Mouse (Mus musculus): ENCODE measurements at regions not wholly inside any gene's neighbourhood (a gene's known extent, or its start where the extent isn't known, plus 50 kb on each side); places are given as distances from the start of the nearest gene placed in this dataset.
A peak's percentile ranks its signal among the peaks of the same experiment; 100 is the strongest.

DNA sequence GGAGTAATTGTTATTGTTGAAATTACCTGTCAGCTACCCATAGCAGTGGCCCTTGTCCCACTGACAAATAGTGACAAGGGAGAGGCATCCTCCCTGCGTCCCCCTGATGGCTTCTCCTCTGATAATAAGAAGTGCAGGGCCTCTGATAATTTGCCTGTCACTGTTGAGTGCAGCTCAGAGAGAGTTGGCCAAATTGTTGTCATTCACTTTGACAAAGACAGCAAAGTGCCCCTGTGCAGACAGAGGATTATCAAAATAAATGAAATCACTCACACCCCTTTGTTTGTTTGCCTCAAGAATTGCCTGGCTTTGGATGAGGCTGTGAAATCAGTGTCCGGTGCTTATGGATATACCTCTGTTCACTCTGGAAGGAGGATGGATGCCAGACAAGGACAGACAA, 266.3 kb downstream of the Meis1 start:
- H3K9me3 ChIP-seq (ENCODE audit: control insufficient read depth, low read length) = no peaks in the 10 kb centered on the region
- H3K4me3 ChIP-seq (ENCODE audit: low read depth, low read length) = no peak overlapping the region
- H3K36me3 ChIP-seq (ENCODE audit: control insufficient read depth, insufficient read depth, low read length) = no peaks in the 10 kb centered on the region
- H3K9ac ChIP-seq (ENCODE audit: low read length) = no peak overlapping the region
- 29% methylated on average over 2 of the region's 2 CpGs for WGBS
- H3K27ac ChIP-seq (ENCODE audit: low read depth, low read length) = peak overlapping the region; percentile 42
- no peak overlapping the region for H3K4me2 ChIP-seq (ENCODE audit: low read depth)
- ATAC-seq (ENCODE audit: insufficient read depth, low FRiP score, low TSS enrichment) (no peak), DNase-seq (ENCODE audit: low spot score) (no peak)
- no peaks in the 10 kb centered on the region for H3K27me3 ChIP-seq (ENCODE audit: control insufficient read depth, insufficient read depth, low read length)
- peaks cover 60% of the 10 kb centered on the region for H3K4me1 ChIP-seq (ENCODE audit: control insufficient read depth, insufficient read depth, low read length)

DNA sequence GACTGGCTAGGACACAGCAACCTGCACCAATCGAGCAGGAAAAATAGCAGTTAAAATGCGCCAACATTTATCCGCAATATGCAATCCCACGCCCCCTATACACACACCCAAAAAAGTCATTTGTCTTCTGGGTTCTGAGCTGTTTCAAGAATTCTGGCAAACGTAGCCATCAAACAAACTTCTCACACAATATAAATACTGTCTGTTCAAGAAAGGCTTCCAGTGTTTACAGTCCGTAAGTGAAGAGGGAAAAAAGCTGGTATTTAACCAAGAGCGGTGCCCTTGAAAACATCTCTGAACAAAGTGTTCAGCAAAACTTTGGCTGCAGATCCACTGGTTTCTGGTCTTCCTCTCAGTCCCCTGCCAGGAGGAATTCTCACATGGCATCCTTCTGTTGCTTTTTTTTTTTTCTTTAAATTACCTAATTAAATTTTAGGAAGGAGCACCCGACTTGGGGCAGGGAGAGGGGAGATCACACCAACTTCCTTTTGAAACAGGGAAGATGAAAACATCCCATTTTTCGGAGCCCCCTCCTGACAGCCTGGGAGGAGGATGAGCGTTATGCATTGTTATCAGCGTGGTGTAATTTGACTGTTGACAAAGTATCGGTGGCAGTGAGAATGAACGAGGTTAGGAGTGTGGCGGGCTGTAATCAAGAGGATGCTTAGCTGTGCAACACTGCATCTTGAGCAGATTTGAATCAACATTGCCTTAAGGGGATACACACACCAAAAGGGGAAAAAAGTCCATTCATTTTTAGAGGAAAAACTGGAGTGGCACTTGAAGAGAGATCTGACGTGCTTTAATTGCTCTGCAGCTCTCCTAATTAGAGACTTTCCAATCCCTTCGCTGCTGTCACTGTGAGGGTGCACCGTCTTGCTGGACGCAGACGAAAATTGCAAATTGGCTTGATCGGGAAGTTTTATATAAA, 267.6 kb downstream of the Meis1 start:
- Histone ChIP-seq H3K36me3 (ENCODE audit: control insufficient read depth, insufficient read depth, low read length) (no peaks in the 10 kb centered on the region), H3K4me2 (ENCODE audit: low read depth) (peak overlapping the region; percentile 33), H3K9me3 (ENCODE audit: control insufficient read depth, low read length) (no peaks in the 10 kb centered on the region), H3K27ac (ENCODE audit: low read depth, low read length) (0 out of 2 replicates have a peak overlapping the region, but pooled peaks have one; percentile 9), H3K27me3 (ENCODE audit: control insufficient read depth, insufficient read depth, low read length) (no peaks in the 10 kb centered on the region), H3K9ac (ENCODE audit: low read length) (peak overlapping the region; percentile 47), H3K4me3 (ENCODE audit: low read depth, low read length) (no peak overlapping the region), H3K4me1 (ENCODE audit: control insufficient read depth, insufficient read depth, low read length) (peaks cover 68% of the 10 kb centered on the region)
- WGBS = 12% methylated on average over 20 of the region's 20 CpGs
- DNase-seq (ENCODE audit: low spot score) = peak; percentile 34
- ATAC-seq (ENCODE audit: insufficient read depth, low FRiP score, low TSS enrichment) = no peak

DNA sequence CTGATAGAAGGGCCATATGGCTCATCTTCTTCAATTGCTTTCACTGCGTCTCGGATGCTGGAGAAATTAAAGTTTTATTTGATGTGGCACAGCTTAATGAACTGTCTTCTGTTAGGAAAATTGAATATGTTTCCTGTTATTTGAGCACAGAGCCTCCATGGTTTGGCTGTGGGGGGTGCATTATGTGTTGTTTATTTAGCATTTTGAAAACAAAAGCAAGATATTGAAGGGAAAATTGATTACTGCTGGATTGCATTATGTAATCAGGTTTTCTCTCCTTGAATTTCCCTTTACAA, 268.8 kb downstream of the Meis1 start:
- H3K9ac ChIP-seq (ENCODE audit: low read length) = peak overlapping the region; percentile 30; the same call in 1 of the 2 replicates
- WGBS = 37% methylated on average over 2 of the region's 2 CpGs
- peak overlapping the region; percentile 29 for H3K4me2 ChIP-seq (ENCODE audit: low read depth)

DNA sequence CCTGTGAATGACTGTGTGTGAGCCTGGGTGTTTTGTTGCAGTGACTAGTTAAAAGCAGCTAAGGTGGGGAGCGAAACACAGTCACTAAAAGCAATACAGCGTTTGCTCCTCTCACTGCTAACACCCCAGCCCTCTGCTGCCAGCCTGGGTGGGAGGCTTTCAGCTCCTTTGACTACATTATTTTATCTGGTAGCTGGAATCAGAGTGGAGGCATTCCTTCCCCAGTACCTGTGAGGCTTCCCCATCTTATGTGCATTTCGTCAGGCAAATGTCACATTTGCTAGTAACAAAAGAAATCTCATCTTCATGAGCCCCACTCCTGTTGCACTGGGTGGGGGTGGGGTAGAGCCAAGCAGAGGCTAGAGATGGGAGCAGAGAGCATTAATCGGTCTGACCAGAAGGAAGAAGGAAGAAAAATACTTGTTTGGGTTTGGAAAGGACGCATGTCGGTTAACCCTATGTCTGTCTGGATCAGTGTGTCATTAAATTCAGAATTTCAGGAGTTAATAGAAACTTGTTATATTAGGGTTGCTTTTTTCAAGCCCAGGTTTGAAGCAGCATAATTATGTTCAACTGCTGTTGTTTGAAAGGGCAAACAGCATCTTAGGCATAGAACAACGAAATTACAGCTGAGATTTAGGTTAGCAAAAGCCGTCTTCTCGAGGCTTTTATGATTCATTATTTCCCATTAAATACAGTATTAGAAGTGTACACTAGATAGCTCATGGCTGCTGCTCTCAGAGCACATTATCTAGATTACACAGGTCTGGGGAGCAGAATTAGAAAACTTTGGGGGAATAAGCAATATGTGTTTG, 269.3 kb downstream of the Meis1 start:
- ATAC-seq (ENCODE audit: insufficient read depth, low FRiP score, low TSS enrichment) (no peak), DNase-seq (ENCODE audit: low spot score) (peak; percentile 46)
- Histone ChIP-seq H3K4me3 (ENCODE audit: low read depth, low read length) (no peak overlapping the region), H3K9me3 (ENCODE audit: control insufficient read depth, low read length) (no peaks in the 10 kb centered on the region), H3K36me3 (ENCODE audit: control insufficient read depth, insufficient read depth, low read length) (no peaks in the 10 kb centered on the region), H3K4me1 (ENCODE audit: control insufficient read depth, insufficient read depth, low read length) (peaks cover 65% of the 10 kb centered on the region), H3K27me3 (ENCODE audit: control insufficient read depth, insufficient read depth, low read length) (no peaks in the 10 kb centered on the region), H3K9ac (ENCODE audit: low read length) (peak overlapping the region; percentile 30; the same call in 1 of the 2 replicates), H3K27ac (ENCODE audit: low read depth, low read length) (peak overlapping the region; percentile 89), H3K4me2 (ENCODE audit: low read depth) (peak overlapping the region; percentile 29)
- WGBS = 17% methylated on average over 9 of the region's 9 CpGs

More for the DNA sequence above, 268.8 kb downstream of the Meis1 start:
- DNase-seq (ENCODE audit: low spot score) = no peak
- no peak for ATAC-seq (ENCODE audit: insufficient read depth, low FRiP score, low TSS enrichment)
- Histone ChIP-seq H3K4me1 (ENCODE audit: control insufficient read depth, insufficient read depth, low read length) (peaks cover 70% of the 10 kb centered on the region), H3K27me3 (ENCODE audit: control insufficient read depth, insufficient read depth, low read length) (no peaks in the 10 kb centered on the region), H3K4me3 (ENCODE audit: low read depth, low read length) (no peak overlapping the region), H3K9me3 (ENCODE audit: control insufficient read depth, low read length) (no peaks in the 10 kb centered on the region), H3K27ac (ENCODE audit: low read depth, low read length) (peak overlapping the region; percentile 89), H3K36me3 (ENCODE audit: control insufficient read depth, insufficient read depth, low read length) (no peaks in the 10 kb centered on the region)

DNA sequence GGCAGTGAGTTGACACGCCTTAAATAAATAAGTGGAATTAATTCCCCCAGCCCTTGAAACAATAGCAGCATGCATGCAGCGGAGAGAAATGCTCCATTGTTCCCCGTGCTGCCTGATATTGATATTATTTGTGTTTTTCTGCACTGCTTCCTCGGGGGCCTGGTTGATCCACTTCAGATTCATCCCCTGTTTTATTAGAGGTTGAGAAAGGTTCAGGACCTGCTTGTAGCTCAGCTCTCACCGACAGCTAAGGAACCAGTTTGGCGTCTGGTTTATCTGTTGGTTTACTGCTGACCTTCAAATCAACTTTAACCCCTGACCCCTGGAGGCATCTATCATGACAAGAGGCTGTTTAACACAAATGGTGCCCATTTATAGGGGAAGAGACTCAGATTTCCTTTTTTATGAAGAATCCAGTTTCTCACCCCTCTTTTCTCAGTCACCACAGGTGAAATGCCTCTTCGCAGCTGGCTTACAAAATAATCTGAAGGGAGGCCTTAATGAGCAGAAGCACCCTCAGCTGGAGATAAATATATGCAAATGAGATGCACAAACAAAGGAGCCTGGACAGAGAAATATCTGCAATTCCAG, 270.8 kb downstream of the Meis1 start:
- Histone ChIP-seq H3K4me2 (ENCODE audit: low read depth) (peak overlapping the region; percentile 29; the same call in 1 of the 2 replicates), H3K9me3 (ENCODE audit: control insufficient read depth, low read length) (no peaks in the 10 kb centered on the region), H3K4me3 (ENCODE audit: low read depth, low read length) (no peak overlapping the region), H3K9ac (ENCODE audit: low read length) (peak overlapping the region; percentile 31; the same call in 1 of the 2 replicates), H3K27ac (ENCODE audit: low read depth, low read length) (peak overlapping the region; percentile 89), H3K27me3 (ENCODE audit: control insufficient read depth, insufficient read depth, low read length) (no peaks in the 10 kb centered on the region), H3K4me1 (ENCODE audit: control insufficient read depth, insufficient read depth, low read length) (peaks cover 56% of the 10 kb centered on the region), H3K36me3 (ENCODE audit: control insufficient read depth, insufficient read depth, low read length) (no peaks in the 10 kb centered on the region)
- DNase-seq (ENCODE audit: low spot score) (peak; percentile 78), ATAC-seq (ENCODE audit: insufficient read depth, low FRiP score, low TSS enrichment) (peak; percentile 79)
- 3% methylated on average over 7 of the region's 7 CpGs for WGBS

DNA sequence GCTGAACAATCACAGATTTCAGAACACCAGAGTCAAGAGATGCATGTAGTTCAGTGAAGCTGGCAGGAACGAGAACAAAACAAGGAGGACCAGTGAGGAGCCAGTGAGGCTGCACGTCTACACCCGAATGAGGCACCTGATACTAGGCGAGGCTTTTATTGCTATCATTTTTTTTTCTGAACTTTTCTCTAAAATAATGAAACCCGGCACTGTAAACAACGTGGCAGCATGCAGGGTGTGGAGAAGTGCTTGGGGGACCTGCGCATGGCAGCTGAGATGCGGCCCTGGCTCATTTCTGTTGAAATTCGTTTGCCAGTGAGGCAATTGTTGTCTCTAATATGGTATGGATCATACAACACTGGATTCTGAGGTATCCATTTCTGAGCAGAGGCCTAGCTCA, 271.4 kb downstream of the Meis1 start:
- peak overlapping the region; percentile 89 for H3K27ac ChIP-seq (ENCODE audit: low read depth, low read length)
- no peaks in the 10 kb centered on the region for H3K27me3 ChIP-seq (ENCODE audit: control insufficient read depth, insufficient read depth, low read length)
- H3K4me1 ChIP-seq (ENCODE audit: control insufficient read depth, insufficient read depth, low read length) = peaks cover 51% of the 10 kb centered on the region
- no peaks in the 10 kb centered on the region for H3K36me3 ChIP-seq (ENCODE audit: control insufficient read depth, insufficient read depth, low read length)
- H3K9ac ChIP-seq (ENCODE audit: low read length) = no peak overlapping the region
- DNase-seq (ENCODE audit: low spot score) = peak; percentile 26
- 23% methylated on average over 9 of the region's 9 CpGs for whole genome bisulfite sequencing
- H3K4me2 ChIP-seq (ENCODE audit: low read depth) = no peak overlapping the region; the same call in 1 of the 2 replicates
- H3K9me3 ChIP-seq (ENCODE audit: control insufficient read depth, low read length) = no peaks in the 10 kb centered on the region
- no peak; the same call in 1 of the 2 replicates for ATAC-seq (ENCODE audit: insufficient read depth, low FRiP score, low TSS enrichment)
- no peak overlapping the region for H3K4me3 ChIP-seq (ENCODE audit: low read depth, low read length)

DNA sequence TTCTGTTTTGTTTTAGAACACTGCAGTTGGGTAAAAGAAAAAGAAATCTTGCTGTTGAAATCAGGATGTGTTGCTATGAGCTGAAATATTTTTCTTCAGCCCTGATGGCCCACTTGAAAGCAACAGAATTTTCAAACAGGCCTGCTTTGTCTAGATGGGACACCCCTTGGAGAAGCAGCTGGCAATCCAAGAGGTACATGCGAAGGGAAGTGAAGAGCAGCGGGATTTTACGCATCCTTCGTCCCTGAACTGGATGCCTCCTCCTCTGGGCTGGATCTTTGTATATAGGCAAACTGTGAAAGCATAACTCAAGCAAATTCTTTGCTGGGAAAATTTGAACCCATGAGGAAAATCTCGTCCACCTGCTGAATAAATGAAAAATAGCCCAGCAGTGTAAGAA, 272.3 kb downstream of the Meis1 start:
- no peak overlapping the region for H3K4me2 ChIP-seq (ENCODE audit: low read depth)
- H3K4me3 ChIP-seq (ENCODE audit: low read depth, low read length) = no peak overlapping the region
- no peaks in the 10 kb centered on the region for H3K27me3 ChIP-seq (ENCODE audit: control insufficient read depth, insufficient read depth, low read length)
- no peak overlapping the region; the same call in 1 of the 2 replicates for H3K9ac ChIP-seq (ENCODE audit: low read length)
- WGBS = 16% methylated on average over 5 of the region's 5 CpGs
- H3K4me1 ChIP-seq (ENCODE audit: control insufficient read depth, insufficient read depth, low read length) = peaks cover 47% of the 10 kb centered on the region
- no peaks in the 10 kb centered on the region for H3K36me3 ChIP-seq (ENCODE audit: control insufficient read depth, insufficient read depth, low read length)
- no peaks in the 10 kb centered on the region for H3K9me3 ChIP-seq (ENCODE audit: control insufficient read depth, low read length)
- ATAC-seq (ENCODE audit: insufficient read depth, low FRiP score, low TSS enrichment) (peak; percentile 31; the same call in 1 of the 2 replicates), DNase-seq (ENCODE audit: low spot score) (peak; percentile 38)
- peak overlapping the region; percentile 89 for H3K27ac ChIP-seq (ENCODE audit: low read depth, low read length)

DNA sequence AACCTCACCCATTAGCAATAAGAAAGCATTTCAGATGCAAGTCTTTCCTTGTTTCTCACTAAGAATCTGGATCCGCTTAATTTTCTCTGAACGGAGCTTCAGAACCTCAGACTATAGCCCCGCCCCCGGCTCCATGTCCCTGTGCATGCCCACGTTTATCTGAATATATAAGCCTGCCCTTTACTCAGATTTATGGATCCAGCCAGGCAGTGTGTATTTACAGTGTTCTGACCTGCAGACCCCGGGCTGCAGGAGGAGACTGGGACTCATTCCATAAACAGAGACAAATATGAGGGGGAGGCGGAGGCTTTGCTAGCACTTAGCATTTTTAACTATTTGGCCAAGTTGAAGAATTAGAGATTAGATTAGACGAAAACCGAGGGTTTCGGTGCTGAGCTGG, 272.9 kb downstream of the Meis1 start:
- H3K9ac ChIP-seq (ENCODE audit: low read length) = no peak overlapping the region
- no peak overlapping the region for H3K4me2 ChIP-seq (ENCODE audit: low read depth)
- peaks cover 44% of the 10 kb centered on the region for H3K4me1 ChIP-seq (ENCODE audit: control insufficient read depth, insufficient read depth, low read length)
- no peaks in the 10 kb centered on the region for H3K36me3 ChIP-seq (ENCODE audit: control insufficient read depth, insufficient read depth, low read length)
- H3K9me3 ChIP-seq (ENCODE audit: control insufficient read depth, low read length) = no peaks in the 10 kb centered on the region
- peak overlapping the region; percentile 89; the same call in 1 of the 2 replicates for H3K27ac ChIP-seq (ENCODE audit: low read depth, low read length)
- no peak overlapping the region for H3K4me3 ChIP-seq (ENCODE audit: low read depth, low read length)
- peak; percentile 51 for DNase-seq (ENCODE audit: low spot score)
- 30% methylated on average over 10 of the region's 10 CpGs for WGBS
- no peaks in the 10 kb centered on the region for H3K27me3 ChIP-seq (ENCODE audit: control insufficient read depth, insufficient read depth, low read length)
- peak; percentile 38 for ATAC-seq (ENCODE audit: insufficient read depth, low FRiP score, low TSS enrichment)

All from neural tube, embryonic 11.5 days (tissue).